Mouse (Mus musculus): ENCODE measurements at regions not wholly inside any gene's neighbourhood (a gene's known extent, or its start where the extent isn't known, plus 50 kb on each side); places are given as distances from the start of the nearest gene placed in this dataset.

DNA sequence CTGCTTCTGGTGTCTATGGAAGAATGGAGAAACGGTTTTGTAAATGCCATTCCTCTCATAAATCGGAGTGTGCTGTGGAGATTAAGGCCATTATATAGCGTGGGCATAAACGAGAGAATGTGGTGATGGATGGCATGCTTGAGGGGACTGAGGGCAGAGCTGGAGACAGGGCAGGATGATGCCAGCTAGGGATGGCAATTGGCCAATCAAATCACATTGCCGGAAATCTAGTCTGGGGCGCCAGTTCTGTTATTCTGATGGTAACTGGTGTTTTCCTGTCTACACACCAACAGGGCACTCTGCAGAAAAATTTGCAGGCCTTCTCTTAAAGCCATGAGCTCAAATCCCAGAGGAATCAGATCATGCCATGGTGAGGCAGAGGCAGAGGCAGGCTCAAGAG lies 224.9 kb upstream of the Kazn start:
- intact Hi-C loops (cut with DNase I), result no loop called here
- no peak overlapping the region for H3K27ac ChIP-seq
- TF ChIP-seq CTCF (IDR thresholded peaks at IDR 0.05), result no peak
- no peak overlapping the region for H3K4me3 ChIP-seq
- no peak for DNase-seq (ENCODE audit: extremely low spot score in 1 of 2, low spot score in 2 of 2)

DNA sequence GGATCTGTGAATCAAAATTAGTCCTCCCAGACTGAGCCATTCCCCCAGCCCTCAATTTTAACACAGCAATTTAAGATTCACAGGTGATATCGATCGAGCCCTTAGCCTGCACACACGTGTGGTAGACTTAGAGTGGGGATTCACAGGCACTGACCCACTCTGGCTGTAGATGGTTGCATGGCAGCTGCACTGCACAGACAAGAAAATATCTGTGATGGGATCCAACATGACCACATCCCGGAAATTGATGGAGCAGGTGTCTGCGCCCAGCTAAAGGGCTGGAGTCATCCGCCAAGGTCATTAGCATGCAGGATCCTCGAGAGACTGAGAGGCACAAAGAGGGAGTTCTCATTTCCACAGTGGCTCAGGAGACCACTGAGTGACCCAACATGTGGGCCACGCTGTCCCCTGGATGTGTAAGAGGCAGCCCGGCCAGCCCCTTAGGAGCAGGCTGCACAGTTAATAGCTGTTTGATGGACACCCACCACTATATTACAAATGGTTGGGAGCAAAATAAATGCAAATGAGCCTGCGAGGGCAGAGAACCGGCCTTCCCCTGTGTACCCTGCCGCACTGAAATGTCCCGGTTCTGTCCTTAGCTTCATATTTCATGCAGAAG lies 221.4 kb upstream of the Kazn start:
- no peak overlapping the region for H3K4me3 ChIP-seq
- no peak for DNase-seq (ENCODE audit: extremely low spot score in 1 of 2, low spot score in 2 of 2)
- intact Hi-C loops (cut with DNase I), result no loop called here
- no peak for TF ChIP-seq CTCF (IDR thresholded peaks at IDR 0.05)
- no peak overlapping the region for H3K27ac ChIP-seq

DNA sequence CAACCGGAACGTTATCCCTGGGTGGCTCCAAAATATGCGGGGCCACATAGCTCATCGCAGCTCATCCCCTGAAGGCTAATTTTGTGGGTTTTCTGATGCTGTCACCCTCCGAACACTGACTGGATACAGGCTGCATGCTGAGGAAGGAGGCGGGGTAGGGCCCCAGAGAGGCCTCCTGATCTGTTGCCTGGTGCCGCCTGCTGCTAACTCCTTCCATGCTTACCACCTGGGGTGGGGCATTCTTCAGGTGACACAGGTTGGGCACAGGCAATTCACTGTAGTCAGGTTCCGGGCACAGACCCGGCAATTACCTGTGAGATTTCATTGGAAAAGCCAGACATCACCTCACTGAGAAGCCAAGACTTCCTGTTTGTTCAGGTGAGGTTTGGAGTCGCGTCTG lies 213.4 kb upstream of the Kazn start:
- Histone ChIP-seq H3K27ac (no peak overlapping the region), H3K4me3 (no peak overlapping the region)
- no peak for DNase-seq (ENCODE audit: extremely low spot score in 1 of 2, low spot score in 2 of 2)
- TF ChIP-seq CTCF (IDR thresholded peaks at IDR 0.05), result no peak
- intact Hi-C loops (cut with DNase I), result no loop called here

DNA sequence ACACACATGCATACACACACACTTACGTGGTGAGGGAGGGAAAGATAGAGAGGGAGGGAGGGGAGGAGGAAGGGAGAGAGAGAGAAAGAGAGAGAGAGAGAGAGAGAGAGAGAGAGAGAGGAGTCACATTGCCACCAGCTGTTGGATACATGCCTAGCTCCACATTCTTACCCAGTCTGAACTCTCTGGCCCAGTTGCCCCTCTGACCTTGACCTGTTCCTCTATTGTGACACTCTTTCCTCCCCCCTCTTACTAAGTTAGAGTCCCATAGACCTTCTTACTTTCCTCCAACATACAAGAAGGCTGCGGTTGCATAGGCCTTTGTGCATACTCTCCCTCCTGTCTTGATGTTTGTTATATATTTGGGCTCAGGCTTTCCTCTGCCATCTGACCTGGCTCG lies 211.7 kb upstream of the Kazn start:
- H3K27ac ChIP-seq, result no peak overlapping the region
- DNase-seq (ENCODE audit: extremely low spot score in 1 of 2, low spot score in 2 of 2), result no peak
- H3K4me3 ChIP-seq, result no peak overlapping the region
- intact Hi-C loops (cut with DNase I), result no loop called here
- no peak for TF ChIP-seq CTCF (IDR thresholded peaks at IDR 0.05)

DNA sequence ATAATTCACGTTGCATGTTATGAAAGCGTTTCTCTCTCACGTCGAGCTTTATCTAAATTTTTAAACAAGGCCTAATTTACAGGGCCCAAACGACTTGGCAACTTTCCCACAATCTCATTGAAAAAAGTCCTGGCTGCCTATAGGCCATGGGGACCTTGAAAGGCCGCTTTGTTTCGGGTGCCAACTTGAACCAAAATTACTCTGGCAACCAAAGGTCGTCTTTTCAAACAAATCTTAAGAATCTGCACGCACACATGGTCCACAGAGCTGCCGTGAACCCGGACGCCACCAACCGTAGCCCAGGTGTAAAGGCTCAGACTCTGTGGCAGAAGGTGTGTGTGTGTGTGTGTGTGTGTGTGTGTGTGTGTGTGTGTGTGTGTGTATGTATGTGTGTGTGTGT lies 210.5 kb upstream of the Kazn start:
- Histone ChIP-seq H3K4me3 (no peak overlapping the region), H3K27ac (no peak overlapping the region)
- intact Hi-C loops (cut with DNase I), result no loop called here
- DNase-seq (ENCODE audit: extremely low spot score in 1 of 2, low spot score in 2 of 2), result no peak
- TF ChIP-seq CTCF (IDR thresholded peaks at IDR 0.05), result no peak

- no peak for TF ChIP-seq CTCF (IDR thresholded peaks at IDR 0.05)
- intact Hi-C loops (cut with DNase I), result no loop called here
- DNase-seq (ENCODE audit: extremely low spot score in 1 of 2, low spot score in 2 of 2), result no peak
- H3K4me3 ChIP-seq, result no peak overlapping the region
- no peak overlapping the region for H3K27ac ChIP-seq
These were observed 210.0 kb upstream of the Kazn start for GRCm38 (mm10) chr4:142449198-142449702.

DNA sequence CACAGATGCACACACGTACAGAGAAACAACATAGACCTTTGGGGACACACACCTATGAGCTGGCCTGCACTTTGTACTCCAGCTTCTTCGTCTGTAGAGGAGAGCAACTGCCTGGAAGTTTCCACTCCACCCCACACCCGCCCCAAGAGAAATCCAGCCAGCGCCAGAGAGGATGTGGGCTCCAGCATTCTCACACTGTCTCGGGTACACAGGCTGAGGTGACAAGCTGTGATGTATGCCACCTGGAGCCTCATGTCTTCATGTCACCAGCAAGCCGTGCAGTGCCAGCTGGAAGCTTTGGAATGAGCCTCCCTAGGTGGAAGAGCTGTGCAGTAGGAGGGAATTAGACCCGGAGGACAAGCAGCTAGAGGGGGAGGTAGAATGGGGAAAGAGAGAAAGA lies 208.3 kb upstream of the Kazn start:
- no peak overlapping the region for H3K27ac ChIP-seq
- DNase-seq (ENCODE audit: extremely low spot score in 1 of 2, low spot score in 2 of 2), result peak; percentile 60 to 69
- no peak overlapping the region for H3K4me3 ChIP-seq
- no peak for TF ChIP-seq CTCF (IDR thresholded peaks at IDR 0.05)
- intact Hi-C loops (cut with DNase I), result no loop called here

DNA sequence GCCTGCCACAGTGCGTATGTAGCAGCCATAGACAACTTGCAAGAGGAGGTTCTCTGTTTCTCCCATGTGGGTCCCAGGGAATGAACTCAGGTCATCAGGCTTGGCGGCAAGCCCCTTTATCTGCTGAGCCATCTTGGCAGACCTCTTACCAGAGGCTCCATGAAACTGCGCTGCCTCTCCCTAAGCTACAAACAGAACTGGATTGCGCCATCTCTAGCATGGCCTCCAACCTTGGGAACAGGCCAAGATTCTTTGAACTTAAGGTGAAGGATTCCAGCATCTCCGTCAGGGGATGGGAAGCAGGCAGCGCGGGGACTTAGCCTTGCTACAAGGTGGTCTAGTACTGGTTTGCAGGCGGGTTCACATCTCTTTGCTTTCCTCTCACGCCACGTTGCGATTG lies 201.8 kb upstream of the Kazn start:
- intact Hi-C loops (cut with DNase I), result no loop called here
- Histone ChIP-seq H3K27ac (no peak overlapping the region), H3K4me3 (no peak overlapping the region)
- DNase-seq (ENCODE audit: extremely low spot score in 1 of 2, low spot score in 2 of 2), result no peak
- no peak for TF ChIP-seq CTCF (IDR thresholded peaks at IDR 0.05)

DNA sequence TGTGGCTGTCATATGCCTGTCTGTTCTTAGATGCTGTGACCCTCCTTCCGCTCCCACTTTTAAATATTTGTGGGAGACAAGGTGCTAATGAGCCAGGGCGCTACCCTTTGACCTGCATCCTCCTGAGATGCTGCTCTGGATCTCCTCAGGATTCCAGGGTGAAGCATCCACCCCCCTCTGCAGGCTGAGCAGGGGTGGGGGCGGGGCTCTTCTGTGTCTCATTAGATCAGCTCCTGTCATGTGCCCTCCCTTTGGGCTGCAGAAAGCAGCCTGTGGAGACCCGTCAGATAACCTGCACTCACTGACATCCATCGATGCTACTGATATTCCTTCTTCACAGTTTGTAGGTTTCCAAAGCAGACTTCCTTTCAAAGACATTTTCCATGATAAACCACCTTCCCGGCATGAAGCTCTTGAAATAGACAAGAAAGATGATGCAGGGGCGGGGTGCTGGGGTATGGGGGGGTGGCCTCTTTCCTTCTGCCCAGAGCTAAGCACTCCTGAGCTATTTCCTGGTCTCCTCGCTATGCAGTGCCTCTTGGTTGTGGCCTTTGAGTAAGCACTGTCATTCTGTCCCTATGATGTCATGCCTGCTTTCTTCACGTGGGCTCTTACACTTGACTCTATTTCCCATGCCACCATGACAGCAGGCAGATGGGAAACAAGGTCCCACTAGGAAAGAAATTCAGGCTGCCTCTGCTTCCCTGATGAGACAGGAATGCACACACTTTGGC lies 200.4 kb upstream of the Kazn start:
- Histone ChIP-seq H3K27ac (no peak overlapping the region), H3K4me3 (no peak overlapping the region)
- TF ChIP-seq CTCF (IDR thresholded peaks at IDR 0.05), result no peak
- intact Hi-C loops (cut with DNase I), result no loop called here
- no peak for DNase-seq (ENCODE audit: extremely low spot score in 1 of 2, low spot score in 2 of 2)

- TF ChIP-seq CTCF (IDR thresholded peaks at IDR 0.05), result no peak
- intact Hi-C loops (cut with DNase I), result no loop called here
- Histone ChIP-seq H3K27ac (no peak overlapping the region), H3K4me3 (no peak overlapping the region)
- no peak for DNase-seq (ENCODE audit: extremely low spot score in 1 of 2, low spot score in 2 of 2)
These were observed 185.4 kb upstream of the Kazn start for GRCm38 (mm10) chr4:142424596-142424995.

DNA sequence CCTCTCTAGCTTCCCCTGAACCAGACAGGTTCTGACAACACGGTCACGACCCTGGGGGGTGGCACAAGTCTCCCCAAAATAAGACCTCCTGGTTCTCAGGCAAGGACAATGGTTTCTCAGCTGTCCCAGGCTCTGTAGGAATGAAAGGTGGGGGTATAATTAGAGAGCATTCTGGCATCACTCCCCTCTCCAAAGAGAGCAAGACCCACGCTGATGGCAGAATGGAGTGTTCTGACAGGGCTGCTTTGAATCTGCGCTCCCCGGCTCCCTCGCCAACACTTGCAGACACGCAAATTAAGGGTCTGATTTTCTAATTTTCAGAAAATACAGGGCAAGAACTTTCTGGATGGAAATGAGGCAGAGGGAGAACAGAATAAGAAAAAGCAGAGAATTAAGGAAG lies 181.2 kb upstream of the Kazn start:
- no peak overlapping the region for H3K4me3 ChIP-seq
- no peak overlapping the region for H3K27ac ChIP-seq
- no peak for TF ChIP-seq CTCF (IDR thresholded peaks at IDR 0.05)
- no peak for DNase-seq (ENCODE audit: extremely low spot score in 1 of 2, low spot score in 2 of 2)
- intact Hi-C loops (cut with DNase I), result no loop called here

DNA sequence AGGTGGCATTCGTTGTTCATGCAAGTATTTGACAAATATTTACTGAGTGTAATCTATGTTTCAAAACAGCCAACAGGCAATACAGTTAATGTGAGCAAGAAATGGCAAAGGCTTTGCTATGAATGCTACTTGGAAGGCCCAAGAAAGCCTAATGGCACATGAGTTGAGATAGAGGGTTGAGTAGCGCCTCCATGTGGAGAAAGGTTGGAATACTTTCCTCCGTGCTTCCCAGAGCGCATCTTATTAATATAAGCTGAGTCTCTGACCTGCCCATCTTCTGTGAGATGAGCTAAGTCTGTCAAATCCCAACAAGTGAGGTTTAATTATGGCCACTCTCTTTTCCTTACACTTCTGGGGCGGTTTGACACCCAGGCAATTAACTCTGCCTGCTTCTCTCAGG lies 175.7 kb upstream of the Kazn start:
- peak; percentile 29 for TF ChIP-seq CTCF (IDR thresholded peaks at IDR 0.05)
- Histone ChIP-seq H3K4me3 (no peak overlapping the region), H3K27ac (no peak overlapping the region)
- intact Hi-C loops (cut with DNase I), result no loop called here
- DNase-seq (ENCODE audit: extremely low spot score in 1 of 2, low spot score in 2 of 2), result no peak

- H3K27ac ChIP-seq, result no peak overlapping the region
- DNase-seq (ENCODE audit: extremely low spot score in 1 of 2, low spot score in 2 of 2), result no peak
- no peak overlapping the region for H3K4me3 ChIP-seq
- peak; percentile 23; the same call in 1 of the 2 replicates for TF ChIP-seq CTCF (IDR thresholded peaks at IDR 0.05)
- intact Hi-C loops (cut with DNase I), result no loop called here
These were observed 172.6 kb upstream of the Kazn start for GRCm38 (mm10) chr4:142411792-142412191.

Measured in left cerebral cortex, adult 2 months (tissue).